Mouse (Mus musculus): ENCODE measurements around the gene G6pc2.

DNA sequence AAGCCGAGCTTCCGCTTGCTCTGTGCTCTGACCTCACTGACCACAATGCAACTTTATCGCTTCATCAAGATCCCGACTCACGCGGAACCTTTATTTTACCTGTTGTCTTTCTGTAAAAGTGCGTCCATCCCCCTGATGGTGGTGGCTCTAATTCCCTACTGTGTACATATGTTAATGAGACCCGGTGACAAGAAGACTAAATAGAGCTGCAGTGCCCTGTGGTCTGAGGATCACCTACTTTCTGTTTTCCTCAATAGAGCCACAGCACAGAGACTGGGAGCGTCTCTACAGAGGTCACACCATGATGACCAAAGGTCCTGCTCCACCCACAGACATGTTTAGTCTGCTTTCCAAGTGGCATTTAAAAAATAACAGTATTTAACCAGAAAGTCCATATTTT lies 16.0 kb downstream of the G6pc2 start:
- TF ChIP-seq CTCF (IDR thresholded peaks at IDR 0.05 in 2 of 3, conservative IDR thresholded peaks at IDR 0.05 in 1 of 3; ENCODE audit: control insufficient read depth in 1 of 3, insufficient read depth in 1 of 3, low read depth in 2 of 3, low read length in 3 of 3, poor library complexity in 1 of 3, severe bottlenecking in 1 of 3) (no peak), EP300 (IDR thresholded peaks at IDR 0.05; ENCODE audit: low read depth in 1 of 2, low read length in 2 of 2) (no peak), CHD2 (IDR thresholded peaks at IDR 0.05; ENCODE audit: low read length) (no peak), MEF2A (IDR thresholded peaks at IDR 0.05; ENCODE audit: extremely low read depth, insufficient replicate concordance, low read depth, low read length, poor library complexity, severe bottlenecking) (no peak), POLR2A (IDR thresholded peaks at IDR 0.05; ENCODE audit: control insufficient read depth in 1 of 2, insufficient read depth in 1 of 2, low read depth in 1 of 2, low read length in 2 of 2, poor library complexity in 1 of 2) (no peak), POLR2AphosphoS5 (IDR thresholded peaks at IDR 0.05; ENCODE audit: borderline replicate concordance, low read depth, low read length) (no peak), MAX (IDR thresholded peaks at IDR 0.05; ENCODE audit: low read length) (no peak), JUND (IDR thresholded peaks at IDR 0.05; ENCODE audit: low read depth, low read length) (no peak), MYC (IDR thresholded peaks at IDR 0.05; ENCODE audit: low read depth, low read length) (no peak), CHD1 (IDR thresholded peaks at IDR 0.05; ENCODE audit: low read depth, low read length) (no peak), E2F4 (IDR thresholded peaks at IDR 0.05; ENCODE audit: borderline replicate concordance, low read depth, low read length) (no peak)
